Mouse (Mus musculus) lung, embryonic 16.5 days (tissue): ENCODE measurements around the gene Bphl. TPM values are rescaled to one million over a fixed set of nuclear protein-coding genes. Genes with fewer than 3 reads are reported as not detected.

Experiments
- ATAC-seq: fragments of 200-750 bp; cut with Nextera tagmentation; 2 replicates; pipeline ENCODE4 v1.8.0; 2017; ENCODE audit warnings: low read depth, mild to moderate bottlenecking, moderate library complexity
- H3K27ac ChIP-seq: fragments of 300-500 bp; sonication (generic); 2 replicates; pipeline ENCODE4 v1.5.1; 2014; ENCODE audit warnings: mild to moderate bottlenecking, control low read depth, low read length
- H3K27me3 ChIP-seq: fragments of 300-500 bp; sonication (generic); 2 replicates; pipeline ENCODE4 v1.6.1; 2014; ENCODE audit warnings: low read depth, low read length, mixed read lengths; ENCODE audit not compliant: control insufficient read depth, insufficient read depth
- H3K36me3 ChIP-seq: fragments of 300-500 bp; sonication (generic); 2 replicates; pipeline ENCODE4 v1.6.1; 2014; ENCODE audit warnings: low read length; ENCODE audit not compliant: control insufficient read depth, insufficient read depth
- H3K4me1 ChIP-seq: fragments of 300-500 bp; sonication (generic); replicated peaks from 2 replicates; pipeline ENCODE4 v1.6.1; 2014; ENCODE audit warnings: low read length, mixed read lengths; ENCODE audit not compliant: control insufficient read depth, insufficient read depth
- H3K4me2 ChIP-seq: fragments of 300-500 bp; sonication (generic); 2 replicates; pipeline ENCODE4 v1.6.1; 2014; ENCODE audit warnings: low read depth, low read length, control low read depth
- H3K4me3 ChIP-seq: fragments of 300-500 bp; sonication (generic); 2 replicates; pipeline ENCODE4 v1.5.1; 2014; ENCODE audit warnings: mild to moderate bottlenecking, low read length, control low read depth
- H3K9ac ChIP-seq: fragments of 300-500 bp; sonication (generic); 2 replicates; pipeline ENCODE4 v1.6.1; 2014; ENCODE audit warnings: low read length, control low read depth
- H3K9me3 ChIP-seq: fragments of 300-500 bp; sonication (generic); 2 replicates; pipeline ENCODE4 v1.6.1; 2016; ENCODE audit warnings: low read length; ENCODE audit not compliant: control insufficient read depth
- WGBS: fragments of 180-500 bp; shearing (Covaris S2); extraction: QIAGEN DNeasy Blood & Tissue Kit; methylation state at CpG from one replicate; pipeline ENCODE4 v1.1.7; 2014; 5-methylcytosine and 5-hydroxymethylcytosine counted together
- polyA plus RNA-seq: library from polyadenylated mRNA; unstranded; fragments of >200 nt; fragmentation: Nextera tagmentation; extraction: Ambion mirVana; gene quantifications from 2 replicates; pipeline ENCODE4 v1.2.1, GENCODE M21; 2015

The Bphl gene
- polyA plus RNA-seq: 70.6 and 80.8 TPM in 2 replicates

GRCm38 (mm10) chr13:34037172-34038055, at the start of gene Bphl:
TSS of gene Bphl (plus strand) at chr13:34037597.
- no peaks in the 10 kb centered on the region for H3K9me3 ChIP-seq
- 1% methylated on average over 37 of the region's 37 CpGs for whole genome bisulfite sequencing

GRCm38 (mm10) chr13:33989625-33990024, 47.8 kb upstream of the Bphl start:
- H3K4me1 ChIP-seq: no peaks in the 10 kb centered on the region
- no peak overlapping the region for H3K27ac ChIP-seq
- no peak overlapping the region for H3K4me3 ChIP-seq
- no peak for ATAC-seq
- H3K9ac ChIP-seq: no peak overlapping the region
- no peaks in the 10 kb centered on the region for H3K9me3 ChIP-seq
- 72% methylated on average over 5 of the region's 5 CpGs for WGBS
- no peak overlapping the region for H3K4me2 ChIP-seq
- H3K36me3 ChIP-seq: peaks cover 3% of the 10 kb centered on the region; the same call in 1 of the 2 replicates
- no peaks in the 10 kb centered on the region for H3K27me3 ChIP-seq

More at GRCm38 (mm10) chr13:34037172-34038055, at the start of gene Bphl:
- peak within 1 kb of the TSS; percentile 91 for H3K9ac ChIP-seq
- ATAC-seq: peak; percentile 96
- peak within 1 kb of the TSS; percentile 76 for H3K4me3 ChIP-seq
- H3K4me1 ChIP-seq: peaks cover 20% of the 10 kb centered on the region
- peak within 1 kb of the TSS; percentile 88 for H3K27ac ChIP-seq
- peaks cover 12% of the 10 kb centered on the region; the same call in 1 of the 2 replicates for H3K36me3 ChIP-seq
- H3K4me2 ChIP-seq: peak within 1 kb of the TSS; percentile 77
- no peaks in the 10 kb centered on the region for H3K27me3 ChIP-seq

GRCm38 (mm10) chr13:33995197-33995596, 42.2 kb upstream of the Bphl start:
- no peak for ATAC-seq
- H3K4me2 ChIP-seq: no peak overlapping the region
- no peaks in the 10 kb centered on the region for H3K27me3 ChIP-seq
- no peak overlapping the region for H3K27ac ChIP-seq
- no peaks in the 10 kb centered on the region for H3K4me1 ChIP-seq
- no peak overlapping the region for H3K9ac ChIP-seq
- no peaks in the 10 kb centered on the region for H3K36me3 ChIP-seq
- 13% methylated on average over 1 of the region's 1 CpGs for WGBS
- no peaks in the 10 kb centered on the region for H3K9me3 ChIP-seq
- H3K4me3 ChIP-seq: no peak overlapping the region

- peak; percentile 100 for ATAC-seq
- peaks cover 3% of the 10 kb centered on the region; the same call in 1 of the 2 replicates for H3K4me1 ChIP-seq
- no peaks in the 10 kb centered on the region for H3K9me3 ChIP-seq
- peak within 1 kb of the TSS; percentile 95 for H3K4me3 ChIP-seq
- peak within 1 kb of the TSS; percentile 85 for H3K27ac ChIP-seq
- no peaks in the 10 kb centered on the region for H3K36me3 ChIP-seq
- H3K27me3 ChIP-seq: no peaks in the 10 kb centered on the region
- under 1% methylated on average over 90 of the region's 92 CpGs for WGBS
- peak within 1 kb of the TSS; percentile 83 for H3K9ac ChIP-seq
- H3K4me2 ChIP-seq: peak within 1 kb of the TSS; percentile 83
Measured at GRCm38 (mm10) chr13:34002058-34003006, 35.1 kb upstream of the Bphl start, which contains the start of the genes Ripk1 and Serpinb6a. TSS of gene Ripk1 (plus strand) at chr13:34002363. TSS of gene Serpinb6a (minus strand) at chr13:34002794.

- Histone ChIP-seq H3K27ac (no peak overlapping the region; the same call in 1 of the 2 replicates), H3K9me3 (no peaks in the 10 kb centered on the region), H3K36me3 (no peaks in the 10 kb centered on the region), H3K27me3 (no peaks in the 10 kb centered on the region), H3K4me3 (peak overlapping the region; percentile 95), H3K4me1 (peaks cover 3% of the 10 kb centered on the region; the same call in 1 of the 2 replicates), H3K9ac (peak overlapping the region; percentile 83), H3K4me2 (peak overlapping the region; percentile 83)
- 3% methylated on average over 5 of the region's 5 CpGs for WGBS
- ATAC-seq: no peak
Measured at GRCm38 (mm10) chr13:34003058-34003457, 34.3 kb upstream of the Bphl start.

- Histone ChIP-seq H3K4me2 (no peak overlapping the region), H3K9me3 (no peaks in the 10 kb centered on the region), H3K4me3 (no peak overlapping the region), H3K27ac (no peak overlapping the region), H3K36me3 (peaks cover 4% of the 10 kb centered on the region; the same call in 1 of the 2 replicates), H3K27me3 (no peaks in the 10 kb centered on the region), H3K4me1 (0 out of 2 replicates have a peak, but pooled peaks cover 3% of the 10 kb centered on the region), H3K9ac (no peak overlapping the region)
- ATAC-seq: no peak
- WGBS: 57% methylated on average over 2 of the region's 2 CpGs
Measured at GRCm38 (mm10) chr13:34007234-34007633, 30.2 kb upstream of the Bphl start.

GRCm38 (mm10) chr13:34016927-34017569, 20.3 kb upstream of the Bphl start:
- Histone ChIP-seq H3K4me1 (no peaks in the 10 kb centered on the region), H3K9me3 (peaks cover 4% of the 10 kb centered on the region; the same call in 1 of the 2 replicates), H3K4me2 (no peak overlapping the region), H3K4me3 (no peak overlapping the region), H3K36me3 (peaks cover 46% of the 10 kb centered on the region), H3K27me3 (no peaks in the 10 kb centered on the region), H3K9ac (no peak overlapping the region), H3K27ac (no peak overlapping the region)
- ATAC-seq: peak; percentile 72
- 83% methylated on average over 9 of the region's 9 CpGs for WGBS

GRCm38 (mm10) chr13:34018521-34018920, 18.9 kb upstream of the Bphl start:
- Histone ChIP-seq H3K36me3 (peaks cover 43% of the 10 kb centered on the region), H3K4me3 (no peak overlapping the region), H3K27me3 (no peaks in the 10 kb centered on the region), H3K27ac (no peak overlapping the region), H3K9me3 (peaks cover 4% of the 10 kb centered on the region; the same call in 1 of the 2 replicates), H3K9ac (no peak overlapping the region), H3K4me2 (no peak overlapping the region), H3K4me1 (no peaks in the 10 kb centered on the region)
- WGBS: 87% methylated on average over 1 of the region's 1 CpGs
- no peak for ATAC-seq
